Mouse (Mus musculus) layer of hippocampus, adult 11-12 months (tissue): Measurements from ENCODE around the gene Zfp157.
"Not testable (repeated sequence)": the region's sequence is repeated elsewhere in the genome, so short reads cannot be mapped to it uniquely, and the experiment has no call there.

ENCODE experiments used
- DNase-seq: peaks from one replicate; pipeline ENCODE4 v3.0.0; 2022; ENCODE audit warnings: low spot score

The Zfp157 gene

DNA sequence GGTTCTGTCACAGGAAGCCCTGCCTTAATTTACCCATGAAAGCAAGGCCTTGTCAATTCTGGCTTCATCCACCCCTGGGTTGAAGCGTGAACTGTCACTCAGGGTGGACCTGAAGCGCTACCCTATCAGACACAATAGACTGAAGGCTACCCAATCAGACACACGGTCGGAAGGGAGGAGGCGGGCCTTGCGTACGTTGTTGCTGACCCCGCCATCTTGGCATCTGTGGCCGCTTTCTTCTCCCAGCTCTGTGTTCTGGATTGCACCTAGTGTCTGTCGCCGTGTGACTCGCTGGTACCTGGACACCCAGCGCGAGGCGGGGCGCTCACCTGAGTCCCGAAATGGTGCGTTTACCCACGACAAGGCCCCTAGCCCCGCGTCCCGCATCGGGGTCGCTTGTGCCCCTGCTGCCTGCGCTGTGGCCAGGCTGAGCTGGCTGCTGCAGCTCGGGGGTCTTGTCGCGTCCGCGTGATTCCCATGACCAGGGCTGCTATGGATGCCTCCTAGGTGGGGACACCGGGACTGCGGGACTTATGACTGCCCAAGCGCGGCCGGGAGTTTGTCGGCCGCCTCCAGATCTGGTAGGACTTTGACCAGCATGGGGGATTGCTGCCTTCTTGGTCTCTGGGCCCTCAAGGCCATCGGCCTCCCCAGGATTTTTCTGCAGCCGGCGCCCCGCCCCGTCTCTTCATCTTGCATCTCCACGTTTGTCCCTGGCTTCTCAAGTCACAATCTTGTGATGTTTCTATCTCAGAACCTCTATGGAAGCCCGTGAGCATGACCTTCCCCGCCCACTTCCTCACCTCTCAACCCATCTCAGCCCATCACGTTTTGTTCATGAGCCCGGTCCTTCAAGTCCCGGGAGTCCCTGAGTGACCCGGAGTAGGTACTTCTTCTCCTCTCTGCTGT lies at the start of gene Zfp157:
Zfp157 (plus strand) TSS at position 183 of the 909 bp plus-strand sequence.
- peak; percentile 94 for DNase-seq

DNA sequence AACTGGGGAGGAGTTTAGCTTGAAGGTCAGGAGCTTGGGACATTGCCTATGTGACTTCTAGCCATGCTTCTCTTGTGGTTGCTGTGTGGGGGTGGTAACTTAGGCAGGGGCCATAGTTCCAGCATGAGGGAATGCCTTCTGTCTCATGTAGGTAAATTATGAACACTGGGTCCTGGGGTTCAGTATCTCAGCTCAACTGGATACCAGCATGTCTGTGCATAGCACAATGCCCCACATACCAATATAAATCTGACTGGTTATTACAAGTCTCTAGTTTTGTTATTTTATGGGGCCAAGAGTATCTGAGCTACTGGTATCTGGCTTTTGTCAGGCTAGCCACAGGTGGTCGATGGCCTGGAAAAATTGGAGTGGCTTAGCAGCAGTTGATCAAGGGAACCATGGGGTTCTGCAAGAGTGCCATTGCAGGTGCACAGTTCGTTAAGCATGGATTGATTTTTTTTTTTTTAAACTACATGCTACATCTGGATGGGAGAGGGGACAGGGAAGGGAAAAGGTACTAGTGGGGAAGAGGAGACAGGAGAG lies 43.4 kb upstream of the Zfp157 start:
- DNase-seq = no peak

DNA sequence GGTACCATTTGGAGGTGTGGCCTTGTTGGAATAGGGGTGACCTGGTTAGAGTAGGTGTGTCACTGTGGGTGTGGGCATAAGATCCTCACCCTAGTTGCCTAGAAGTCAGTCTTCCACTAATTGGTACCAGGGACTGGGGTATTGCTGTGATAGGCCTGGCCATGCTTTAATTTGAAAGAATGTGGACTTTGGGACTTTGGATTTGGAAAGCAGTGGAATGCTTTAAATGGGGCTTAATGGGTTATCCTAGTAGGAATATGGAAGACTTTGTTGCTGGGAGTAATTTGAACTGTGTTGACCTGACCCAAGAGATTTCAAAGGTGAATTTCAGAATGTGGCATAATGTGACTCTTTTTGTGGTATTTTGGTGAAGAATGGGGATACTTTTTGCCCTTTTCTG lies 40.8 kb upstream of the Zfp157 start:
- DNase-seq = not testable (repeated sequence)

DNA sequence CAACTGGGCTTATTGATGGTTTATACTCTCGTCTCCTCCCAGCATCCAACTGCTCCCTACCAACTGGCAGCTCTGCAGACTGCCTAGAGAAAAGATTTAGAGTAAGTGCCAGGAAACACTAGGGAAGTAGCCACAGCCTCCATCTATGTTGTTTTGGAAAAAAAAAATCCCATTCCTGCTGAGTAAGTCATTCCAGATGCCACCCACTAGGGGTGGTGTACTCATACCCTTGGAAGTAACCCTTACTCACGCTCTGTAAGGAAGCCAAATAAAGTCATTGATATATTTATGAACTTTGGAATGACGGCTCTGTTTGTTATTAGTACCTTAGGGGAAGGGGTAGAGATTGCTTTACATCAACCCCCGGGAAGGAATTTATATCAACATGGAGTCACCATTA lies 17.1 kb downstream of the Zfp157 start:
- DNase-seq = no peak

DNA sequence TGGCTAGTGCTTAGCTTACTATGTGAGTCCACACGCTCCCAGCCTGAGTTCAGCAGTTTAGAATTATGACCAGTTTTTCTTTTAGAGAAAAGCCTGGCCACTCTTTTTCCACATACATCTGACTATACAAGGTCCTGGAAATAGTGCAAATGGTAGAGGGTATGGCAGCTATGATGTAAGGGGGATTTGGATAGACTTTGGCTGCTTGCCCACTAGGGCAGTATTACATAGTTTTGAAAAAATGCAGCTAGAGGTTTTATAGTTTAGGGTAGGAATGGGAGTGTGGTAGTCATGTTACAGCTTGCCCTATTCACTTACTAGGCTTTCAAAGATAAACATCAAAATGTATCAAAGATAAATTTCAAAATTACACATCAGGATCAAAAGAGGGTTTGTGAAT lies 17.8 kb downstream of the Zfp157 start:
- no peak for DNase-seq

DNA sequence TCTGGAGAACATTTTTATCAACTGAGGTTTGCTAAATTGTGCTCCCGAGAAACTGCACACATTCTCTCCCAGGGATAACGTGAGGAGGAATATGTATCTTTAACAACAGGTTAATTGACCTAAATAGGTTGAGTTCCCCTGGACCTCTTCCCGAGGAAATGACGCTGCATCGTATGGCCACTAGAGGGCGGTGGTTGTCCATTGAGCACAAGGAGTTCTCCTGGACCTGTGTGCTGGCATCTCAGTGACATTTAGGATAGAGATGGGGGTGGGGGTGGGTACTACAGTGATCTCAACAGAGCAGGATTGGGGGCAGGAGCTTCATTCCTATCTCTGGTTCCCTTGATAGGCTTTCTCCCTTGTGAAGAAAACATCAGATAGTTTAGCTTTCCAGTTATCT lies 32.3 kb downstream of the Zfp157 start:
- DNase-seq = peak; percentile 38

DNA sequence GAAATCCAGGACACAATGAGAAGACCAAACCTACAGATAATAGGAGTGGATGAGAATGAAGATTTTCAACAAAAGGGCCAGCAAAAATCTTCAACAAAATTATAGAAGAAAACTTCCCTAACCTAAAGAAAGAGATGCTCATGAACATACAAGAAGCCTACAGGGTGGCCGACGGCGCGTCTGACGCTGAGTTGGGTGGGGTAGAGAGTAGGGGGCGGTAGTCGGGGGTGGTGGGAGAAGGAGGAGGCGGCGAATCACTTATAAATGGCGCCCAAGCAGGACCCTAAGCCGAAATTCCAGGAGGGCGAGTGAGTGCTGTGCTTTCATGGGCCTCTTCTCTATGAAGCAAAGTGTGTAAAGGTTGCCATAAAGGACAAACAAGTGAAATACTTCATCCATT lies 63.3 kb downstream of the Zfp157 start:
- DNase-seq = not testable (repeated sequence)
